Mouse (Mus musculus) right cerebral cortex, postnatal 4 days (tissue): ENCODE results near the gene Ercc1.

Source experiments
- DNase-seq: peaks from one replicate; pipeline ENCODE4 v3.0.0-alpha.2; 2022

Gene Ercc1

DNA sequence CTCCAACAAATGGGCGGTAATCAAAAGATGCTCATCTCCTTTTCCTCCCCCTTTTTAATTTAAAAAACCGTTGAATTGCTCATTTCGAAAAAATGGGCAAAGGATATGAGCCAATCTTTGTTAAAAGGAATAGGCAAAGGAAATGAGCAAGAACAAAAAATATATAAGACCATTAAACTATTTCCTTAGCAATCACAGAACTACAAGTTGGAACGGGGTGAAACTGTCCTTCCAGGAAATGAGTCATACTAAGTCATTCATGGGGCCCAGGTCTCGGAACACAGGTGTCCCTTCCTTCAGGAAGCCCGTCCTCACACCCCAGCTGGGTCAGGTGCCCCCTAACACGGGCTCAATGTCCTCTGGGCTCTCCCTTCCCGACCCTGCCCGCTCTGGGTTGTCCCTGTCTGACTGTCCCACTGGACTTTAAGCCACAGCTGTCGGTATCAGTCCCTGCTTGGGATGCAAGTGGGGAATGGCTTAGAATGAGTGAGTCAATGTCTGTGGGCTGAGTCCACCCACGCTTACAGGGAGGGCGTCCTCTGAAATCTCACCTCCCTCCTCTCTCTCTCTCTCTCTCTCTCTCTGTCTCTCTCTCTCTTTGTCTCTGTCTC is at the start of gene Ercc1:
Gene Ercc1, plus strand, starts transcription at position 542 of the 611 bp plus-strand sequence.
- DNase-seq = no peak

DNA sequence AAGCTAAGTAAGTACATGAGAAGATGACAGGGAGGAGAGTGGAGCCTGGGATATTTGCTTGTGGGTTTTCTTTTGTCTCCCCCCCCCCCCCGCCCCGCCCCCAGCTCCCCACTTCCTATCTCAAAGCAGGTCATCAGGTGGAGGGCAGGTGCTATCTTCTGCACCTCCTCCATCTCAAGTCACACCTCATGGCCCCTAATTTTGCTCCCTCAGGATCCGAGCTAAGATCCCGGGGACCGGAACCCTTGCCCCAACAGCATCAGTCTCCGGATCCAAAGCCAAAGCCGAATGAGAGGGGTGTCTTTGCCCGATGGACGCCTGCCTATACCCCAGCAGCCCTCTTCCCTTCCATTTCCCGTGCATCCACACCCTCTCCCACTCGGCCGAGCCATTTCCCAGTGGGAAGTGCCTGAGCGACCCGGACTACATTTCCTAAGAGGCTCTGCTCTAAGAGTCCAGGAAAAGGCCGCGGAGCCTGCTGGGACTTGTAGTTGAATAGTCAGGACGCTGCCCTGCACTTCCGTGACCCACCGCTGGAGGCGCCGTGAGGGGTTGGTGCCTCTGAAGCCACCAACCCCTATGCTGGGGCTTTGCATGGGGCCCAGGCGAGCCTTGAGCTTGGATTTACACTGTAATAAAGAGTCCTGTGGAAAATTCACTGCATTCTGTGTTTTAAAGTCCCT is 48.9 kb upstream of the Ercc1 start:
- DNase-seq = peak; percentile 99

DNA sequence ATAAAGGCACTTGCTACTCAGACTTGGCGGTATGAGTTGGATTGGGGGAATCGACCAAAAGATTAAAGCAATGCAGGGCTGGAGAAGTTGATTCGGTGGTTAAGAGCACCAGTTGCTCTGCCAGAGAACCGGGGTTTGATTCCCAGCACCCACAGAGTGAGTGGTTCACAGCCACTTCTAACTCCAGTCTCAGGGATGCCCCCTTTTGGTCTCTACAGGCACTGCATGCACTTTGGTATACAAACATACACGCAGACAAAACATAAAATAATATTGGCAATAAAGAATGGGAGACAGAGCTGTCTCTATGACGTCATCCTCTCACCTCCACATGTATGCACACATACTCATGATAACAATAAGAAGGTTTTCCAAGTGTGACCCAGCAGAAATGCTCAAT is 47.5 kb upstream of the Ercc1 start:
- DNase-seq = no peak

DNA sequence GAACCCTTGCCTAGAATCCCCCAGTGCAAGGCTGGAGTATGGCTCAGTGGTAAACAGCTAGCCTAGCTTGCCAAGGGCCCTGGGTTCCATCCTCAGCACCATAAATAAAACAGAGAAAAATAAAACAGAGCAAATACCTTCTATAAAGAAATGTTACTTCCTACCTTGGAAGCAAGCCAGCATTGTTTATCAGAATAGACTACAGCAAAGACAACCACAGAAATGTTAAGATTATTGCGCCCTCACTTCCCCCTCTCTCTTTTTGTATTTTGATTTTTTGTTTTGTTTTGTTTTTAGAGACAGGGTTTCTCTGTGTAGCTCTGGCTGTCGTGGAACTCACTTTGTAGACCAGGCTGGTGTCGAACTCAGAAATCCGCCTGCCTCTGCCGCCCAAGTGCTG is 46.8 kb upstream of the Ercc1 start:
- DNase-seq = no peak

DNA sequence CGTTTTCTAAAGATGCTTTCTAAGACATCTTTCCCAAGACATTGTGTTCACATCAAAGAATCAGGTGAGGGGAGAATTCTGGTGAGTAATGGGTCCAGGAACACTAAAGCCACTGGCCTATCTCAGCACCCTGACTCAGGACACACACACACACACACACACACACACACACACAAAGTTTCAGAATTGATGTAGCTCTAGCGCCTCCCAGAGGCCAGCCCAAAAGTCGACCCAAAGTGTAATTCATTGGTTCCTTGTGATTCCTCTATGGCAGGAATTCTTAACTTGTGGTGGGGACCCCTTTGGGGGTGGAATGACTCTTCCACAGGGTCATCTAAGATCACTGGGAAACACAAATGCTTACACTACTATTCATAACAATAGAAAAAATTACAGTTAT is 45.4 kb upstream of the Ercc1 start:
- DNase-seq = peak; percentile 60

DNA sequence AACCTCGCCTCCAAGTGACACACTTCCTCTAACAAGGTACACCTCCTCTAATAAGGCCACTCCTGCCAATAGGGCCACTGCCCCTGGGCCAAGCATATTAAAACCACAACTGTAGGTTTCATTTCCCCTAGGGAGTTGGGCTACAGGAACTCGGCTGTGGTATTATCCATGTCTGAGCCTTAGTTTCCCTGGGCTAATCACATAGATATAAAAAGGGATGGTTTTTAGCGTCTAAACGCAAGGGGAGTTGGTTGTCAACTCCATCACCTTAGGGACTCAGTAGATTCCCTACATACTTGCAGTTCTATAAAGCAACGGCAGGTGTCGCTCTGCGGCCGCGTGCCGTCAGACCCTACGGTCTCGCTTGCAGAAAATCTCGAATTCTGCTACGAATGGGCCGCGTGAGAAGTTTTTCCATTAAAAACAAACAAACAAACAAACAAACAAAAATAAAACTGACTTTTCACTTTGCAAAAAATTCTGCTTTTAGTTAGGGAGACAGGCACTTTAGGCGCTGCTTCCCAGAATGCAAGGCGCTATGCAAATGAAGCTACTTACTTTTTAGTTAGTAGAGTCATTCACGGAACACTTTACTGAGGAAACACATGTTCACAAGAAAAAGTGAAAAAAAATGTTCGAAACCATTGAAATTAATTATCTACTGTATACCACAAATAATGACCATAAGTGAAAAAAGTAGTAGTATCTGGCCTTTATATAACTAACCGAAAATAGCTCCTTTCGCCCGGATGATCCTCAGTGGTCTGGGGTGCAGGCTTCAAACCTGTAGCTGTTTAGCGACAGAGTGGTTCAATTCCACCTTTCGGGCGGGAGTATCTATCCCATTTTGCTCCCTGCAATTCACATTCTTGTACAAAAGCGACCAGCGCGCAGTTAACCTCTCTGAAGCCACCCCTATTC is 43.8 kb upstream of the Ercc1 start:
- DNase-seq = peak; percentile 88

DNA sequence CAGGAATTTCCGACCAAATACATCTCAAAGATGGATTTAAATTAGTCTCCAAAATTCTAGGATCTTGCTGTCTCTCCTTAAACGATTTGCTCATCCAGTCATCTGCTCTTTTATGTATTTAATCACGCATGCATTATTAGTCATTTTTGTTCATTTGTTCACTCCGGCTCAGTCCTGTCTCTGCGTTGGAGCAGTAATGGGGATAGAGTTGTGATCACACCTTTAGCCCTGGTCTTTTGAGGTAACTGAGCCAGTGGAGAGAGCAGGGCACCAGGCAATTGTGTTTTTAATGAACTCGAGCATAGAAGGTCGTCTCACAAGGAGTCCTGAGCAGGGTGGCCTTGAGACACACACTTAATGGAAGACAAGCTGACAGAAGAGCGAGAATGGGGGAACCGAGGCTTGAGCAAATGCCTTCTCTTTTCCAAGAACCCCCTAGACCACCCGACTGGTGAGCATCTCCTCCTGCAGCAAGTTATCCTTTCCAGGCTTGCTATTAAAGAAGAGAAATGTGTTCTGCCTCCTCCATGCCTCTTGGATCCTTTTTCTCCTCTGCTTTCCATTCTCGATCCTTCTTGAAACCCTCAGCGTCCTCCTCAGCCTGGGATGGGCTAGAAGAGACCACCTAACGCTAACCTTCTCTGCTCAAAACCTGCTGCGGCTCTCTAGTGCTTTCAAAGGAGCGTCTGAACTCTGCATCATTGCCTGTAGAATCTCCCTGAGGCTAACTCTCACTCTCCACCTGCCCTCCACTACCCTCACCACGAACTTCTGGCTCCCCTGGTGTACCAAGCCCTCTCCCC is 42.9 kb upstream of the Ercc1 start:
- DNase-seq = no peak

DNA sequence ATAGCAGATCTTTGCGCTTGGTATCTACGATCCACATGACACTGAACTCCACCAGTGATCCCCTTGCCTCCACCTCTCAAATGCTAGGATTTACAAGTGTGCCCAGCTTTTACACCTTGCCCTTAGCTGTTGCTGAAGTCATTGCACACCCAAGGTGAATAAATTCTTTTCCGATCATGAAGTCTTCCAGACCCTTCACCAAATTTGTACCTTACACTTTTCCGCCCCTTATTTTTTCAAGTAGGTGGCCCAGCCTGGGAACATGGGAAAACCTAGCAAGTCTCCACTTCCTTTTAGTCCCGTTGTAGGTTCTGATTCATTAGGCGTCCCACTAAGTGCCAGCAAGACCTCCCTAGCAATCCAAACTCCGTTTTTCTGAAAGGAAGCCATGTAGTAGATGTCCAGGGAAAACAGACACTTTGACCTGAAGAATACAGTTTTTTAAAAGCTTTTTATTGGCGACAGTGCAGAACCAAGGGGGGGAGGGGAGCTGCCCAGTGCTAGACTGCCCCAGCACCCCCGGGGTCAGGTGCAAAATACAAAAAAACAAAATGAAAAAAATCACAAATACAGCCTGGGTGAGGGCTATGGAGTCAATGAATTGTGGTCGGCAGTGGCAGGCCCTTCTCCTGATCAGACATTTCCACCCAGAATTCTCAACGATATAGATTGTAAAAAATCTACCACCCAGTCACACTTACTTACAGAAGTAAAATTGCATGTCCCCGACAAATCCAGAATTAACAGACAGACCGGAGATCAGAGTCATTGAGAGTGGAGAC is 42.1 kb upstream of the Ercc1 start:
- DNase-seq = no peak

DNA sequence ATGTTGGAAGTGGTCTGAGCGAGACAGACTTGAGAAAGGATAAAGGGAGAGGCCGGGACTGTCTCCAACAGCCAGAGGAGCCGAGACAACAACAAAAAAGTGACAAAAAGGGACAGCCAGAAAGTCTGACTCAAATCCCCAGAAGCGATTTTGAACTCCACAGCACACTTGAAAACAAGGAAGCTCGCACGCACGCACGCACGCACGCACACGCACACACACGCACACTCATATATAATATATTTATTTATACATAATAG is 41.6 kb upstream of the Ercc1 start:
- DNase-seq = no peak

DNA sequence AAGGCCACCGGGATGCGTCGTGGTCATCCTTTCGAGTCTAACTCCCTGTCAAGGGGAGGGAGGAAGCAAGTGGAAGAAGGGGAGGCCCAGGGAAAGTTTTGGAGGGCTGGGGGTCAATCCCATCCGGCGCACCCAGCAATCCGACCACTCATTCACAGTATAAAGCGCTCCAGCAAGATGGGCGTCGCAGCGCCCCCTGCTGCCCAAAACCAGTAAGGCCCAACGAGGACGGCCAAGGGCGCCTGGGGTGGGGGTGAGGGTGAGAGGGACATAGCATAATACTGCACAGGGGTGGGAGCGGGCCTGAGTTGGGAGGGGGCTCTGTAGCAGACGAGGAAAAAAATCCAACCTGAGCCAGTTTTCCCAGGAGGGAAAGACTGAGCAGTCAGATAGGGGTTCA is 40.8 kb upstream of the Ercc1 start:
- peak; percentile 72 for DNase-seq

DNA sequence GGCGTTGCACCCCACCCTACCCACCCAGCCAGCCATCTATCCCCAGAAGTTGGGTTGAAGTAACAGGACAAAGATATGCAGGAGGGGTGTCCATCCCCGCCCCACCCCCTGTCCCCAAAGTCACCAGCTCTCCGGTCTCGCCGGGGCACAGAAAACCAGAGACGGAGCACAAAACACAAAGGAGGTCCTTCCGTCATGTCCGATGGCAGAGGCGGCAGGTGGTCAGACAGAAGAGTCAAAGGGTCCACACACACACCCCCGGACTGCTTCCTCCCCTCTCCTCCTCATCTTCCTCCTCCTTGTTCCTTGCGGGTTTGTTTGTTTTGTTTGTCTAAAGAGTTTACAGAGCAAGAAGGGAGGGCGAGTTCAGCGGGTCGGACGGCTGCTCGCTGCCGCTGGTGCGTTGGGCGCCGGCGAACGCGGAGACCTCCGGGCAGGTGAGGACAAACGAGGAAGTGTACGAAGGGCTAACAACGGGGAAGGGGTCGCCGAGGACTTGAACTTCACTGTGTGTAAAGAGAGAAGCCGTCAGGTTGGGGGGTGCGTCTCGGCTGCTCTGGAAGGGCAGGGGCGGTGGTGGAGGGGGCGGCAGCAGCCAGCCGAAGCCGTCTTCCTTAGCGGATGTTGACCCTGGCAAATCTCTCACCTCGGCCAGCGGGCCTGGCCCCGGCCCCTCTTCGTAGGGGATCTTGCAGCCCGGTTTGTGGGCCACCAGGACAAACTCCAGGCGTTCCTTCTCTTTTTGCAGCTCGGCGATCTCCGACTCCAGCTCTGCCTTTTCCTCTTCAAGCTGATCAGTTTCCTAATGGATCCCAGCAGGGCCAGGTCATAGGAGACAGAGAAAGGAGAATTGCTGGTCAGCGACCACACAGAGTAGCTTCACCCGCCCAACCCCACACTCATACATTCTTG is 39.8 kb upstream of the Ercc1 start:
- DNase-seq = no peak

DNA sequence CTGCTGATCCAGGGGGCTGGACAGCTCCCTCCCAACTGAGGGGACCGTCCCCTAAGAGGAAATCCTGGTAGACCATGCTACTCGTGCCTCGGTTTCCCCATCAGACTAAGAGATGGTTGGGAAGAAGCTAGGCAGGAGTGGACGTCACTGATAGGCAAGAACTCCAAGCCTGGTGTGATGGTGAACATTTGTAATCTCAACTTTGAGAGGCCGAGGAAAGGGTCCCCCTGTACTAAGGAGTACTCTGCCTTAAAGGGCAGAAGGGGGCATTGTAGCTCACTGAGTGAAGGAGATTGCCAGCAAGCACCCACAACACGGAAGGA is 39.2 kb upstream of the Ercc1 start:
- DNase-seq = no peak

DNA sequence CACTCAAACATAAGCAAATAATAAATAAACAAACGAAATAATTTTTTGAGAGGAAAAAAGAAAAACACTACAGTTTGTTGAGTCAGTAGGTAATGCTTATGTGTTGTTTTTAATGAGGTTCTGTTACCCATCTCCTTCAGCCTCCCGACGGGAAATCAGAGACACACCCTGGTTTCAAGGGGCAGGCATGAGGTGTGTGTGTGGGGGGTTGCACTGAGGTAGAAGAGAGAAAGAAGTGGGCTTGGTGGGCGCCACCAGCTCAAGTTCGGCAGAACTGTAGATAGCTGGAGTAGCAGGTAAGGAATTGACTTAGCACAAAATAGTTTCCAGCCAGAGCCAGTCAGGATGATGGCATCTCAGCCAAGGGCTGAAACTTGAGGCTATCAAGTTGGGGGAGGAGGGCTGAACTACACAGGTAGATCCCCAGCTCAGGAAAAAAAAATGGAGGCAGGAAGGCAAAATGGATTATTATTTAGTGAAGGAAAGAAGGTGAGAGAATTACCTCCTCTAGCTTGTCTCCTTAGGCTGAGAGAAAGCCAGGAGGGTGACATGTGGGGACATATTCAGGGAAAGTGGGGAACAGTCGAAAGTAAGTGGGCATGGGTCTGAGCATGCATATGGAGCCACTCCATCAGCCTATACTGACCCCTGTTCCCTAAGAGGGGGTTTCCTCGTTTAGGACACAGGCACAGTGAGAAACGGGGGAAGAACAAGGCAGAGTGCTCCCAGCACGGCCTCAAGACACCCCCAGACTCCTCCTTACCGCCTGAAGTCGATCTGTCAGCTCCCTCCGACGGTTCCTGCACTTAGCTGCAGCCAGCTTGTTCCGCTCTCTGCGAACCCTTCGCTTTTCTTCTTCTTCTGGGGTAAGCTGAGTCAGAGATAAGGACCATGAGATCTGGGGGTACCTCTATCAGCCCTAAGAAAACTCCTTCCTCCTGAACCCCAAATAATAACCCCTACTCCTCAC is 38.5 kb upstream of the Ercc1 start:
- DNase-seq = no peak

DNA sequence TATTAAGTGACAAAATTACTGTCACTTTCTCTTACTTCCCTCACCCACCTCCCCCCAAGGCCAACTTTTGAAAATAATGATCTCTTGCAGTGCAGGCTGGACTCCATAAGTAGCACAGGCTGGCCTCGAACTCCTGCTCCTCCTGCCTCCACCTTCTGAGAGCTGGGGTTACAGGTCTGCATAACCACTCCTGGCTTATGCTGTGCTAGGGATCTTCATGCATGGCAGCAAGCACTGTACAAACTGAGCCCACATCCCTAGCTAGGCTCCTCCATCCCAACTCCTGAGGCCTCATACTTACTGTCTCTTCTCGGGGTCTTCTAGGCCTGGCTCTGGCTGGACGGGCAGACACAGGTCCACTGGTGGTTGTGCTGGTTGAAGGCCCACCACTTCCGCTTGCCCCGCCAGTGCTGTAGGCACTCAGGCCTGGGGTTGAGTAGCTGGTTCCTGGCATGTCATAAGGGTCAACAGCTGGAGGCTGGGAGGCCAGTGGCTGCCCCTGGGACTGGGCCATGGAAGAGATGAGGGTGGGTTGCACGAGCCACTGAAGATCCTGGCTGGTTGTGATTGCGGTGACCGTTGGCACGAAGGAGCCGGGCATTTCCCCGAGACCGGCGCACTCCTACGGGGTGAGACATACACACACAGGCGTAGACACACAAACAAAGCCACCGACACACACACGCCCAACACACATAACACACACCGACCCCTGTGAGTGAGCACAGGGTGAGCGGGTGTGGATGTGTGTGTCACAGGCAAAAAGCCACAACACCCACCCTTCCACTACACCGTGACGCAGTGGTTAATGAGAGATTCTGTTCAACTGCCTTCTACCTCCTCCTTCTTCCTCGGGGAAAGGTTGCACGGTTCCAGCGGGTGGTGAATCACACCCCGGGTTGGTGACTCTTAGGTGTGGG is 37.5 kb upstream of the Ercc1 start:
- no peak for DNase-seq

DNA sequence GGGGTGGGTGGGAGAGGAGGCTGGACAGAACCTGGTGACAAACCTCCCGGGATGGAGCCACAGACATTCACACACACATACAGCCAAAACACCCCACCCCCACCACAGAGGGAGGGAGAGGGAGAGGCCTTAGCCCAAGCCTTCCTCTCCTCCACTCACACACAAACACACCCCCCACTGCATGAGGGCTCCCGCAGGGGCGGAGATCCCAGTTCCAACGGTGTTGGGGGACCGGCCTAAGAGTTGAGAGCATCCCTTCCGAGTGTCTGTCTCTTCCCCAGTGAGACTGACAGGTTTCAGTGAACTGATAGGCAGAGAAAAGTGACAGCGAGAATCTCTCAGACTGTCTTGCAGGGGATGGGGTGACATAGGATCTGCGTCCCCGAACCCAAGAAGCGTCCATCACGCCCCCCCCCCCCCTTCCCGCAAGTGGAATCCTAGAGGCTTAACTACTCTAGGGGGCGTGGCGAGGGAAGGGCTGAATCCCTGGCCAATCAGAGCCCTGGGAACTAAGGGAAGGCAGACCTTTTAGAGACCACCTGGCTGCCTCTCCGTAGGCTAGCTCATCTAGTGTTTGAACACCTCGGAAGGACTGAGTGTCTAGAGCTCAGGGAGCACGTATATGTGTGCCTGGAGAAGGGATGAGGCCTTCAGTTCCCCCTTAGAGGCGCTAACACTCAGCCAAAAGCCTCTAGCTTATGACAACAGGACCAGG is 36.7 kb upstream of the Ercc1 start:
- peak; percentile 65 for DNase-seq

DNA sequence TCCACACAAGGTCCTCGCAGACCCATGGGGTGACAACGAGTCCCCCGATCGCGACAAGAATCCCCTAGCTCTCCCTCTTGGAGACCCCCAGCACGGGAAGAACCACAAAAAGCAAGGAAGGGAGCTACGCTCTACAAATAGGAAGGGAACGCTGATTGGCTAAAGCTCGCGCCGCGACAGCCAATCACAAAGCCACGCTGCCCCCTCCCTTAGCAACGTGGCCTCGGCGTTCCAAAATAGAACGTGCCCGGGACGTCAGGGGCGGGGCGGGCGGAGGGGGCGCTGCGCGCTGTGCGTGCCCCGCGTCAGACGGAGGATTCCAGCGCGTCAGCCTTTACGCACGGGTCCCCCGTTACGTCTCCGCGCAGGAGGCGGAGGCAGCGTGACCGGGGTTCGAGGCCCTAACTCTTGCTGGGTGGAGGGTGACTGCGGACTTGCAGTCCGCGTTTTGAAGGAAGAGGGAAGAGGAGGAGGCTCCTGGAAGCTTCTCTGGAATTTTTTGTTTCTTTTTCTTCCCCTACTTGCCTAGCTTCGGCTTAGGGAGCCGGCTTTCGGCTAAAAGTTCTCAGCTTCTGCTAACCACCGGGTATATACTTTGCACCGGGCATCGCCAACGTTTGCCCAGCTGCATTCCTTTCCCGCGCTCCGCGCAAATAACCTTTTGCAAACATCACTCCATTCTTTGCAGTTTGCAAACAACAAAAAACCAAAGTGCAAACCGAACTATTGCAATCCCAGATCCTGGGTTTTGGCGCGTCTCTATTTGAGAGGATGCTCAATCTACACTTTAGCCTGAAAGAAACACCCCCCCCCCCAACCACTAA is 35.9 kb upstream of the Ercc1 start:
- peak; percentile 95 for DNase-seq

DNA sequence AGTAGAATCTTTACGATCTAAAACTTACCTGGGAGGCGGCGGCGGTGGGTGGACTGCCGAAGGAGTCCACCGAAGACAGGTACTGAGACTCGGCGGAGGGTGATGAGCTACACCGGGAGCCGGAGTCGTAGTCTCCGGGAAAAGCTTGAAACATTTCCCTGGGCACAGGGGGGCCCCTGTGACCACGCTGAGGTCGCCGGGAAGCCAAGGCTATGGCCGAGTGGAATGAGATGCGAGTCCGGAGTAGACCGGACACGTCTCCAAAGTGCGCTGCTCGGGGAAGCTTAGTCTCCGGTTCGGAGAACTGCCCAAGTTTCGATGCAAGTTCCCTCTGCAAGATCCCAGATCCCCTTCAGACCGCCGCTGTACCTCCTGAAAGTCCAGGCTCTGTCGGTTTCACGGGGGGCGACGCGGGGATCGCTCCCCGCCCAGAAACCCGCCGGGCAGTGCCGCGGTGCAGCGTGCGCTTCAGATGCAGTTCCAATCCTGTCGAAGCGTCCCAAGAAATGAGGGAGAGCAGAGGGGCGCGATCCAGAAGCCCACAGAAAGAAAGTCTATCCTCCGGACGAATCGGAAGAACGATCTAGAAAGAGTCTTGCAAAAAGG is 35.2 kb upstream of the Ercc1 start:
- DNase-seq = no peak
